Mouse (Mus musculus) heart, postnatal 0 days (tissue): ENCODE measurements around the gene Rasal2. TPM values are rescaled to one million over a fixed set of nuclear protein-coding genes. Genes with fewer than 3 reads are reported as not detected.

ENCODE experiments used
- ATAC-seq: fragments of 200-750 bp; cut with Nextera tagmentation; 2 replicates; pipeline ENCODE4 v1.8.0; 2017; ENCODE audit warnings: low read depth, moderate number of reproducible peaks, moderate library complexity; ENCODE audit not compliant: insufficient read depth
- DNase-seq: peaks from one replicate; pipeline ENCODE4 v3.0.0-alpha.2; 2016; ENCODE audit warnings: low spot score
- H3K27ac ChIP-seq: fragments of 300-500 bp; sonication (generic); 2 replicates; pipeline ENCODE4 v1.5.1; 2014; ENCODE audit warnings: low read depth, mild to moderate bottlenecking
- H3K27me3 ChIP-seq: fragments of 300-500 bp; sonication (generic); 2 replicates; pipeline ENCODE4 v1.6.1; 2014; ENCODE audit warnings: low read length, mixed read lengths; ENCODE audit not compliant: control insufficient read depth, insufficient read depth
- H3K36me3 ChIP-seq: fragments of 300-500 bp; sonication (generic); replicated peaks from 2 replicates; pipeline ENCODE4 v1.6.1; 2014; ENCODE audit warnings: low read length, mixed read lengths; ENCODE audit not compliant: control insufficient read depth, insufficient read depth
- H3K4me1 ChIP-seq: fragments of 300-500 bp; sonication (generic); 2 replicates; pipeline ENCODE4 v1.6.1; 2014; ENCODE audit warnings: antibody characterized with exemption; ENCODE audit not compliant: control insufficient read depth, insufficient read depth
- H3K4me2 ChIP-seq: fragments of 300-500 bp; sonication (generic); 2 replicates; pipeline ENCODE4 v1.6.1; 2014; ENCODE audit warnings: low read depth, mild to moderate bottlenecking, low read length, moderate library complexity
- H3K4me3 ChIP-seq: fragments of 300-500 bp; sonication (generic); 2 replicates; pipeline ENCODE4 v1.5.1; 2014; ENCODE audit warnings: low read depth, low read length
- H3K9ac ChIP-seq: fragments of 300-500 bp; sonication (generic); replicated peaks from 2 replicates; pipeline ENCODE4 v1.6.1; 2014; ENCODE audit warnings: low read depth, low read length, mixed read lengths
- H3K9me3 ChIP-seq: fragments of 300-500 bp; sonication (generic); replicated peaks from 2 replicates; pipeline ENCODE4 v1.6.1; 2016; ENCODE audit warnings: low read length; ENCODE audit not compliant: control insufficient read depth
- CTCF ChIP-seq: IDR thresholded peaks from 2 replicates; pipeline ENCODE4 v1.5.1; 2016; ENCODE audit warnings: antibody characterized with exemption, control low read depth, low read depth
- EP300 ChIP-seq: IDR thresholded peaks from 2 replicates; pipeline ENCODE4 v1.6.1; 2016; ENCODE audit warnings: antibody characterized with exemption, low read depth
- WGBS: fragments of 180-500 bp; shearing (Covaris S2); extraction: QIAGEN DNeasy Blood & Tissue Kit; methylation state at CpG from one replicate; pipeline ENCODE4 v1.1.7; 2014; 5-methylcytosine and 5-hydroxymethylcytosine counted together
- polyA plus RNA-seq: library from polyadenylated mRNA; unstranded; fragments of >200 nt; fragmentation: Nextera tagmentation; extraction: Ambion mirVana; gene quantifications from 2 replicates; pipeline ENCODE4 v1.2.1, GENCODE M21; 2015
- total RNA-seq: library from RNA; depleted of rRNA; stranded (reverse); fragments of >200 nt; gene quantifications from 2 replicates; pipeline ENCODE4 v1.2.3, GENCODE M21; 2014; ENCODE audit warnings: low replicate concordance; rRNA removed

Gene Rasal2
- 28.9 and 35.9 TPM in 2 replicates for total RNA-seq
- 18.5 and 20.2 TPM in 2 replicates for polyA plus RNA-seq

DNA sequence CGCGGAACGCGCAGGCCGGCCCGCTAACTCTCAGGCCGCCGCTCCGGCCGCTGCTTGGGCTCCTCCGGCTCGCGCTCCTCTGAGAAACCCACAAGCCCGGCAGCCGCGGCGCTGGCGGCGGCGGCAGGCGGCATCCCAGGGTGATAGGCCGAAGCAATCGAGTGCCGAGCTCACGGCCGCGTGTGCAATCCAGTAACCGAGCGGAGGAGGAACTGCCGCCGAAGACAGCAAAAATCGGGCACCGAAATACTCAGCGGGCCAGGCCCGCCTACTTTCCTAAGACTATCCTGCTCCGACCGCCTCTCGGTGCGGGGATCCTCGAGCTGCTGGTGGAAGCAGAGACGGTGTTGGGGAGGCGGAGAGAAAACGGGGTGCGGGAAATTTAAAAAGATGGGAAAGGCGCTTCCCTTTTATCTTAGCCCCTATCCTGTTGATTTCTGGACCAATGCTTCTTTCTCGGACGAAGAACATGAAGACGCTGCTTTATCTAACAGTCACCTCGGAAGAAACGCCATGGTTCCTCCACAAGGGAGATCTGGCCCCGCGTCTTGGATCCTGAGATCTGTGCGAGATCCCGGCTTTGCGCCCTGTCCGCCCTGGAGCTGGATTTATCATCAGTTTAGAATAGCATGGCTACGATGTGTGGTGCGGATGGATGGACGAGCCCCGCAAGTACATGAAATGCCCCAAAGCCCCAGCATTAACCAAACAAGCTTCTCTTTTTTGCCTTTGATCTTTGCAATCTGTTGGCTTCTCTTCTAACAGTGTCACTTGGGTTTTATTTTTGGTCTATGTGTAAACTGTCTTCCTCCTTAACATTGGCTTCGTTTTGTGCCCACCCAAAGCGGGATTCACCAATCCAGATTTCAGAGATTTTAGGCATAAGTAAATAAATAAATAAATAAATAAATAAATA, at the start of gene Rasal2:
Rasal2 (minus strand) TSS at position 142 of the 916 bp plus-strand sequence.
- peak within 1 kb of the TSS; percentile 74 for H3K4me2 ChIP-seq
- ATAC-seq (peak; percentile 92), DNase-seq (peak; percentile 96)
- no peaks in the 10 kb centered on the region for H3K9me3 ChIP-seq
- WGBS = under 1% methylated on average over 57 of the region's 62 CpGs
- H3K4me1 ChIP-seq = peaks cover 34% of the 10 kb centered on the region
- H3K9ac ChIP-seq = peak within 1 kb of the TSS; percentile 93
- H3K27ac ChIP-seq = peak within 1 kb of the TSS; percentile 96
- no peak for TF ChIP-seq CTCF
- 0 out of 2 replicates have a peak, but pooled peaks have one; percentile 75 for TF ChIP-seq EP300
- no peaks in the 10 kb centered on the region for H3K36me3 ChIP-seq
- peak within 1 kb of the TSS; percentile 98 for H3K4me3 ChIP-seq
- H3K27me3 ChIP-seq = no peaks in the 10 kb centered on the region

DNA sequence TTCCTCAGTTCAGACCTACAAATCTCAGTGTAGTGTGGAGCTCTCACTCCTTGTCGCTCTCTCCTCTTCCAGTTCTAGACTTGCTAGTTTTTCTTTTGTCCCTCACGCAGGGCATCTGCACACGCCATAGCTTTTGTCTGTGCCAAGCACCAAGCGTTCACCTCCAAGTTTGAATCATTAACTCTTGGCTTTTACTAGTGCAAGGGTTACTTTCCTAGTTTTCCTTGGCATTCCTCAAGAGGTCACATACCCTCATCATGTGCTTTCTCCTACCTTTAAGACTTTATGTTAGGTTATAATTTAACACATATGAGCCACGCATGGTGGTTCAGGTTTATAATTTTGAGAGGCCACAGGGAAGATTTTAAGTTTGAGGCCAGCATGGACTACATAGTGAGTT, 48.9 kb upstream of the Rasal2 start:
- ATAC-seq (no peak), DNase-seq (no peak)
- WGBS = 94% methylated on average over 5 of the region's 5 CpGs
- Histone ChIP-seq H3K4me3 (no peak overlapping the region), H3K4me1 (0 out of 2 replicates have a peak, but pooled peaks cover 6% of the 10 kb centered on the region), H3K27ac (no peak overlapping the region), H3K9ac (no peak overlapping the region), H3K36me3 (no peaks in the 10 kb centered on the region), H3K27me3 (no peaks in the 10 kb centered on the region), H3K9me3 (no peaks in the 10 kb centered on the region), H3K4me2 (no peak overlapping the region)
- TF ChIP-seq EP300 = no peak
- TF ChIP-seq CTCF = no peak

DNA sequence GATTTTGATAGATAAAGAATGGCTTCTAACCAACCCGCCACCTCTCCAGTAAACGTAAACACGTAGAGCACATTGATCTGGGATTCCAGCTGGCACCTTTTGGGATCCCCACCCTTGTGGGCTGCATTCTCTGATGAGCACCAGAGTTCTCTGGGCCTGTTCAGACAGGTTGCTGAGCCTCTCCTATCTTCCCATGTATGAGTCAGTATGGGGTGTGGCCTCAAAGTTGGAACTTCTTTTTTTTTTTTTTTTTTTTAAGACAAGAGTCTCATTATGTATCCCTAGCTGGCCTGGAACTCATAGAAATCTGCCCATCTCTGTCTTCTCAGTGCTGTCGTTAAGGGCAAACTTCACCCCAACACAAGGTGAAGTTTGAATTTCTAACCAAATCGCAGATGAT, 47.5 kb upstream of the Rasal2 start:
- no peak for TF ChIP-seq CTCF
- no peak for TF ChIP-seq EP300
- no peaks in the 10 kb centered on the region for H3K9me3 ChIP-seq
- 92% methylated on average over 5 of the region's 5 CpGs for WGBS
- ATAC-seq = no peak
- H3K27me3 ChIP-seq = no peaks in the 10 kb centered on the region
- H3K36me3 ChIP-seq = no peaks in the 10 kb centered on the region
- H3K9ac ChIP-seq = no peak overlapping the region
- H3K4me2 ChIP-seq = no peak overlapping the region
- no peak overlapping the region for H3K27ac ChIP-seq
- H3K4me3 ChIP-seq = no peak overlapping the region
- H3K4me1 ChIP-seq = 0 out of 2 replicates have a peak, but pooled peaks cover 6% of the 10 kb centered on the region
- DNase-seq = no peak

DNA sequence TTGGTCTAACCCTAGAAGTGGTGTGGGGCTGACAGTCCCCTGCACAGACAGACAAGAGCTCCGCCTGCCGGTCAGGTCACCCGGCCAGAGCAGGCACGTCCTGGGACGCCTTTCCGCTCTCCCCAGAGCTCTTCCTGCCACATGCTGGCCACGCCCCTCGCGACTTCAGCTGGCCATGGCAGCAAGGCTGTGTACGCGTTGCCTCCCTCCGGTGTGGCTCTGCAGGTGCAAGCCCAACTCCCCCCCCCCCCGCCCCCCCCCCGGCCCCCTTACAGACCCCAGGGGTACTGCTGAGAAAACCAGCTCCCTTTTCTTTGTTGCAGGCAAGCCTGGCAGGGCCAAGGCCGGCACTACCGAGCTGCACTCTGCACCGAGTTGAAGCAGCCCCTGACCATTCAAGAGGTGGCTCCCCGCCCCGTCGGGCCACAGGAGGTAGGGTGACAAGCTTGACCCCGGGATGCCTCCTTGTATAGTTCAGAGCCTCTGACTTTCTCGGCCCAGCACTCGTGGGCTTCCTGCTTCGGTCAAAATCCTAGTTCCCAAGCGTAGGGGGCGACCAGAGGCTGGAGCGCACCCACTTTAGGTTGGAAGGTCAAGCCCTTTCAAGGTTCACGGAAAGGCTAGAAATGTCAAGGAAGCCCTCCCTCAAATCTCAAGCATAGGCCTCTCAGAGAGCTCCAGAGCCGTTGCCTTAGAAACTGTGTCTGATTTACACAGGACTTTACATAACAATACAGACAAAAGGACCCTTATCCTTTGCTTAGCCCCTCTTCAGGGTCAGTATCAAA, 46.2 kb upstream of the Rasal2 start, which contains the start of gene Cryzl2:
Cryzl2 (plus strand) TSS at position 157 of the 788 bp plus-strand sequence.
- DNase-seq (peak; percentile 94), ATAC-seq (peak; percentile 96)
- no peak within 1 kb of the TSS for H3K27ac ChIP-seq
- H3K4me1 ChIP-seq = 0 out of 2 replicates have a peak, but pooled peaks cover 6% of the 10 kb centered on the region
- TF ChIP-seq CTCF (peak; percentile 88), EP300 (no peak)
- H3K9ac ChIP-seq = peak within 1 kb of the TSS; percentile 58
- H3K36me3 ChIP-seq = no peaks in the 10 kb centered on the region
- no peaks in the 10 kb centered on the region for H3K9me3 ChIP-seq
- 9% methylated on average over 27 of the region's 29 CpGs for WGBS
- H3K4me3 ChIP-seq = peak within 1 kb of the TSS; percentile 48
- H3K4me2 ChIP-seq = peak within 1 kb of the TSS; percentile 75
- no peaks in the 10 kb centered on the region for H3K27me3 ChIP-seq

DNA sequence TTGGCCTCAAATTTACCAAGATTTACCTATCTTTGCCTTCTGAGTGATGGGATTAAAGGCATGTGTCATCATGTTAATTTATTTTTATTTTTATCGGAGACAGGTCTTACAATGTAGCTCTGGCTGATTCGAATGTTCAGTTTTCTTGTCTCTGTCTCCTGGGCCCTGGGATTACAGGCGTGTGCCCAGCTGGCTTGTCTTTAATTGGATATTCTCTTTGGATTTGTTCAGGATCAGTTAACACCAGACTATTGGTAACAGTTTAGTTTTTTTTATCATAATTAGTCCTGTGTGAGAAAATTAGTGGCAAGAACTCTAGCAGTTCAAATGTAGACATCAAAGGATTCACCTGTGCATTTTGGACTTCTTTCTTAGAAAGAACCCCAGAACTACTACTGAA, 45.4 kb upstream of the Rasal2 start:
- Histone ChIP-seq H3K9ac (no peak overlapping the region), H3K4me1 (0 out of 2 replicates have a peak, but pooled peaks cover 6% of the 10 kb centered on the region), H3K36me3 (no peaks in the 10 kb centered on the region), H3K4me3 (no peak overlapping the region), H3K27me3 (no peaks in the 10 kb centered on the region), H3K9me3 (no peaks in the 10 kb centered on the region), H3K4me2 (peak overlapping the region; percentile 75; the same call in 1 of the 2 replicates), H3K27ac (no peak overlapping the region)
- 88% methylated on average over 3 of the region's 3 CpGs for WGBS
- no peak for ATAC-seq
- no peak for DNase-seq
- TF ChIP-seq CTCF (no peak), EP300 (no peak)
